Mouse (Mus musculus) MEL (cell line): ENCODE measurements around the gene Cdan1. TPM values are rescaled to one million over a fixed set of nuclear protein-coding genes. Genes with fewer than 3 reads are reported as not detected.

Source experiments
- DNase-seq: peaks from one replicate; pipeline ENCODE4 v3.0.0; 2011; ENCODE audit warnings: low read depth, low spot score
- H3K27ac ChIP-seq: 2 replicates; pipeline ENCODE4 v1.5.1; 2012; ENCODE audit warnings: low read depth, mild to moderate bottlenecking, control low read depth, low read length, moderate library complexity; ENCODE audit not compliant: control insufficient read depth
- H3K27me3 ChIP-seq, 2 experiments: fragments of 150-350 bp in 1 of 2; sonication (generic) in 1 of 2; 2 replicates each; pipeline ENCODE4 v1.6.1; 2012; ENCODE audit warnings: low read length in 2 of 2, mild to moderate bottlenecking in 2 of 2, improper control_type of control experiment in 1 of 2, moderate library complexity in 1 of 2; ENCODE audit not compliant: insufficient read depth in 2 of 2, control insufficient read depth in 1 of 2
- H3K36me3 ChIP-seq, 2 experiments: 2 replicates each; pipeline ENCODE4 v1.6.1; 2012 to 2014; ENCODE audit warnings: low read length in 2 of 2, improper control_type of control experiment in 1 of 2, inconsistent platforms in 1 of 2, mild to moderate bottlenecking in 1 of 2; ENCODE audit not compliant: insufficient read depth in 2 of 2, control insufficient read depth in 1 of 2
- H3K4me1 ChIP-seq, 2 experiments: fragments of 150-350 bp in 1 of 2; sonication (generic) in 1 of 2; 2 replicates each; pipeline ENCODE4 v1.6.1; 2012; ENCODE audit warnings: low read length in 2 of 2, improper control_type of control experiment in 1 of 2, mild to moderate bottlenecking in 1 of 2; ENCODE audit not compliant: insufficient read depth in 2 of 2, control insufficient read depth in 1 of 2
- H3K4me3 ChIP-seq, 2 experiments: fragments of 150-350 bp in 1 of 2; sonication (generic) in 1 of 2; 2 replicates each; pipeline ENCODE4 v1.5.1; 2012; ENCODE audit warnings: low read depth in 2 of 2, low read length in 2 of 2, mild to moderate bottlenecking in 2 of 2, moderate library complexity in 2 of 2, control low read depth in 1 of 2, improper control_type of control experiment in 1 of 2; ENCODE audit not compliant: control insufficient read depth in 1 of 2, insufficient read depth in 1 of 2
- H3K79me2 ChIP-seq: 2 replicates; pipeline ENCODE4 v1.6.1; 2012; ENCODE audit warnings: mild to moderate bottlenecking, low read length, moderate library complexity; ENCODE audit not compliant: control insufficient read depth, poor library complexity, insufficient read depth
- H3K9ac ChIP-seq: 2 replicates; pipeline ENCODE4 v1.6.1; 2012; ENCODE audit warnings: low read depth, mild to moderate bottlenecking, control low read depth, low read length, moderate library complexity; ENCODE audit not compliant: control insufficient read depth, poor library complexity, severe bottlenecking
- H3K9me3 ChIP-seq: fragments of 150-350 bp; sonication (generic); replicated peaks from 2 replicates; pipeline ENCODE4 v1.6.1; 2012; ENCODE audit warnings: mild to moderate bottlenecking, low read length, improper control_type of control experiment, moderate library complexity; ENCODE audit not compliant: insufficient read depth
- CHD1 ChIP-seq: IDR thresholded peaks from 2 replicates; pipeline ENCODE4 v1.6.1; 2012; ENCODE audit warnings: low read depth, mild to moderate bottlenecking, inconsistent platforms, low read length, improper control_type of control experiment
- CHD2 ChIP-seq: IDR thresholded peaks from 2 replicates; pipeline ENCODE4 v1.6.1; 2011; ENCODE audit warnings: low read length, improper control_type of control experiment
- CTCF ChIP-seq, 3 experiments: IDR thresholded peaks in 2 of 3; conservative IDR thresholded peaks in 1 of 3; 2 replicates each; pipeline ENCODE4 v1.5.1; 2011 to 2012; ENCODE audit warnings: low read length in 3 of 3, low read depth in 2 of 3, mild to moderate bottlenecking in 2 of 3, improper control_type of control experiment in 1 of 3, inconsistent platforms in 1 of 3, mixed read lengths in 1 of 3, moderate library complexity in 1 of 3; ENCODE audit not compliant: control insufficient read depth in 1 of 3, insufficient read depth in 1 of 3, poor library complexity in 1 of 3, severe bottlenecking in 1 of 3
- EP300 ChIP-seq, 2 experiments: IDR thresholded peaks; 2 replicates each; pipeline ENCODE4 v1.6.1; 2011; ENCODE audit warnings: improper control_type of control experiment in 2 of 2, low read length in 2 of 2, low read depth in 1 of 2, mild to moderate bottlenecking in 1 of 2
- GABPA ChIP-seq: IDR thresholded peaks from 2 replicates; pipeline ENCODE4 v1.6.1; 2012; ENCODE audit warnings: low read depth, mild to moderate bottlenecking, inconsistent platforms, low read length, improper control_type of control experiment, moderate library complexity
- JUND ChIP-seq: IDR thresholded peaks from 2 replicates; pipeline ENCODE4 v1.6.1; 2011; ENCODE audit warnings: low read depth, mild to moderate bottlenecking, improper control_type of control experiment, low read length
- MAZ ChIP-seq: IDR thresholded peaks from 2 replicates; pipeline ENCODE4 v1.6.1; 2012; ENCODE audit warnings: low read depth, mild to moderate bottlenecking, inconsistent platforms, low read length, improper control_type of control experiment
- MEF2A ChIP-seq: IDR thresholded peaks from 2 replicates; pipeline ENCODE4 v1.6.1; 2014; ENCODE audit warnings: low read depth, mild to moderate bottlenecking, inconsistent platforms, low read length, improper control_type of control experiment; ENCODE audit not compliant: poor library complexity, insufficient replicate concordance, severe bottlenecking; ENCODE audit errors: extremely low read depth
- MXI1 ChIP-seq: IDR thresholded peaks from 2 replicates; pipeline ENCODE4 v1.6.1; 2011; ENCODE audit warnings: mild to moderate bottlenecking, low read depth, low read length, improper control_type of control experiment
- POLR2AphosphoS2 ChIP-seq: IDR thresholded peaks from 2 replicates; pipeline ENCODE4 v1.6.1; 2011; ENCODE audit warnings: low read length, improper control_type of control experiment
- POLR2AphosphoS5 ChIP-seq: IDR thresholded peaks from 2 replicates; pipeline ENCODE4 v1.6.1; 2012; ENCODE audit warnings: low read depth, borderline replicate concordance, mild to moderate bottlenecking, inconsistent platforms, low read length, moderate library complexity, mixed read lengths
- RCOR1 ChIP-seq: IDR thresholded peaks from 2 replicates; pipeline ENCODE4 v1.6.1; 2012; ENCODE audit warnings: low read depth, mild to moderate bottlenecking, inconsistent platforms, low read length, improper control_type of control experiment
- SIN3A ChIP-seq: IDR thresholded peaks from 2 replicates; pipeline ENCODE4 v1.6.1; 2012; ENCODE audit warnings: low read length, improper control_type of control experiment, inconsistent platforms
- SMC3 ChIP-seq: IDR thresholded peaks from 2 replicates; pipeline ENCODE4 v1.6.1; 2011; ENCODE audit warnings: low read depth, low read length, improper control_type of control experiment
- TAL1 ChIP-seq: IDR thresholded peaks from 2 replicates; pipeline ENCODE4 v1.6.1; 2012; ENCODE audit warnings: mild to moderate bottlenecking, inconsistent platforms, low read length, moderate library complexity, mixed read lengths
- TBP ChIP-seq: IDR thresholded peaks from 2 replicates; pipeline ENCODE4 v1.8.0; 2011; ENCODE audit warnings: low read depth, low read length, improper control_type of control experiment
- TCF12 ChIP-seq: IDR thresholded peaks from 2 replicates; pipeline ENCODE4 v1.6.1; 2014; ENCODE audit warnings: low read depth, mild to moderate bottlenecking, inconsistent platforms, low read length, improper control_type of control experiment, moderate library complexity
- UBTF ChIP-seq: IDR thresholded peaks from 2 replicates; pipeline ENCODE4 v1.6.1; 2012; ENCODE audit warnings: low read depth, mild to moderate bottlenecking, inconsistent platforms, low read length, improper control_type of control experiment, moderate library complexity, borderline replicate concordance; ENCODE audit not compliant: insufficient read depth
- USF1 ChIP-seq: IDR thresholded peaks from 2 replicates; pipeline ENCODE4 v1.6.1; 2014; ENCODE audit warnings: low read depth, mild to moderate bottlenecking, inconsistent platforms, low read length, improper control_type of control experiment, moderate library complexity
- USF2 ChIP-seq, 2 experiments: IDR thresholded peaks; 2 replicates each; pipeline ENCODE4 v1.6.1; 2011 to 2012; ENCODE audit warnings: improper control_type of control experiment in 2 of 2, low read length in 2 of 2, borderline replicate concordance in 1 of 2, inconsistent platforms in 1 of 2, low read depth in 1 of 2, mild to moderate bottlenecking in 1 of 2; ENCODE audit not compliant: insufficient read depth in 1 of 2
- ZC3H11A ChIP-seq: IDR thresholded peaks from 2 replicates; pipeline ENCODE4 v1.6.1; 2012; ENCODE audit warnings: low read depth, mild to moderate bottlenecking, inconsistent platforms, low read length, improper control_type of control experiment
- ZMIZ1 ChIP-seq: IDR thresholded peaks from 2 replicates; pipeline ENCODE4 v1.6.1; 2012; ENCODE audit warnings: low read depth, mild to moderate bottlenecking, inconsistent platforms, low read length, improper control_type of control experiment, moderate library complexity
- ZNF384 ChIP-seq: IDR thresholded peaks from 2 replicates; pipeline ENCODE4 v1.6.1; 2012; ENCODE audit warnings: low read depth, mild to moderate bottlenecking, inconsistent platforms, low read length, improper control_type of control experiment
- polyA plus RNA-seq, 2 experiments: library from polyadenylated mRNA; stranded (reverse) in 1 of 2; unstranded in 1 of 2; fragments of >175 nt in 1 of 2; fragments of >200 nt in 1 of 2; gene quantifications; 2 replicates each; pipeline versions ENCODE4 v1.2.1 to v1.2.4; 2012; ENCODE audit warnings: low replicate concordance in 2 of 2, low read depth in 1 of 2; ENCODE audit not compliant: insufficient read length in 2 of 2, insufficient read depth in 1 of 2, missing spikeins in 1 of 2
- total RNA-seq: library from RNA; depleted of rRNA; stranded (reverse); fragments of 300-350 nt; gene quantifications from 2 replicates; pipeline ENCODE4 v1.2.3, GENCODE M21; 2012

Cdan1 gene
- total and polyA plus RNA-seq, 3 experiments = 10.9 to 27.6 TPM; not detected in 1

- H3K4me1 ChIP-seq = no peaks in the 10 kb centered on the region
- H3K36me3 ChIP-seq = peaks cover 0 to 11% of the 10 kb centered on the region in 2 experiments; a peak in 2 of 4 replicates
- H3K9ac ChIP-seq = no peak overlapping the region
- DNase-seq = no peak
- H3K4me3 ChIP-seq = no peak overlapping the region
- H3K27ac ChIP-seq = no peak overlapping the region
- no peaks in the 10 kb centered on the region for H3K79me2 ChIP-seq
- no peaks in the 10 kb centered on the region for H3K27me3 ChIP-seq
- no peaks in the 10 kb centered on the region for H3K9me3 ChIP-seq
- TF ChIP-seq TCF12 (no peak), TBP (no peak), ZMIZ1 (no peak), CHD1 (no peak), MEF2A (no peak), MAZ (no peak), ZNF384 (no peak), CTCF (IDR thresholded peaks at IDR 0.05 in 2 of 3, conservative IDR thresholded peaks at IDR 0.05 in 1 of 3; ENCODE audit: control insufficient read depth in 1 of 3, insufficient read depth in 1 of 3, low read depth in 2 of 3, low read length in 3 of 3, poor library complexity in 1 of 3, severe bottlenecking in 1 of 3) (no peak), POLR2AphosphoS2 (no peak), JUND (no peak)
Measured at GRCm38 (mm10) chr2:120721911-120722310, 128.0 kb downstream of the Cdan1 start.

- H3K4me3 ChIP-seq = no peak overlapping the region
- H3K79me2 ChIP-seq = no peaks in the 10 kb centered on the region
- no peaks in the 10 kb centered on the region for H3K27me3 ChIP-seq
- DNase-seq = no peak
- TF ChIP-seq TBP (no peak), USF1 (no peak), TAL1 (no peak), MXI1 (no peak), USF2 (IDR thresholded peaks at IDR 0.05; ENCODE audit: borderline replicate concordance in 1 of 2, insufficient read depth in 1 of 2, low read depth in 1 of 2, low read length in 2 of 2) (no peak), POLR2AphosphoS2 (no peak), SIN3A (no peak), ZNF384 (no peak), ZC3H11A (no peak), CHD2 (no peak), SMC3 (no peak), UBTF (no peak), RCOR1 (no peak), JUND (no peak), EP300 (IDR thresholded peaks at IDR 0.05; ENCODE audit: low read depth in 1 of 2, low read length in 2 of 2) (no peak), GABPA (no peak), TCF12 (no peak), POLR2AphosphoS5 (no peak), ZMIZ1 (no peak), CTCF (IDR thresholded peaks at IDR 0.05 in 2 of 3, conservative IDR thresholded peaks at IDR 0.05 in 1 of 3; ENCODE audit: control insufficient read depth in 1 of 3, insufficient read depth in 1 of 3, low read depth in 2 of 3, low read length in 3 of 3, poor library complexity in 1 of 3, severe bottlenecking in 1 of 3) (no peak)
- TF ChIP-seq, all 39 proteins: peak for 0
- Histone ChIP-seq H3K4me1 (no peaks in the 10 kb centered on the region), H3K27ac (no peak overlapping the region), H3K9ac (no peak overlapping the region), H3K36me3 (peaks cover 0 to 12% of the 10 kb centered on the region in 2 experiments; a peak in 2 of 4 replicates), H3K9me3 (no peaks in the 10 kb centered on the region)
Measured at GRCm38 (mm10) chr2:120720821-120721220, 129.1 kb downstream of the Cdan1 start.
